Mouse (Mus musculus): ENCODE results near the gene Pacs1.
"Not testable (repeated sequence)": the region's sequence is repeated elsewhere in the genome, so short reads cannot be mapped to it uniquely, and the experiment has no call there.

- not testable (repeated sequence) for TF ChIP-seq CTCF, EP300 (IDR thresholded peaks at IDR 0.05; ENCODE audit: low read depth)
These were observed 72.3 kb downstream of the Pacs1 start for GRCm38 (mm10) chr19:5200617-5201016.
